Mouse (Mus musculus) liver, embryonic 14.5 days (tissue): Measurements from ENCODE around the gene Actrt2. TPM values are rescaled to one million over a fixed set of nuclear protein-coding genes. Genes with fewer than 3 reads are reported as not detected.

Experiments
- ATAC-seq: fragments of 200-750 bp; cut with Nextera tagmentation; 2 replicates; pipeline ENCODE4 v1.8.0; 2017; ENCODE audit warnings: moderate number of reproducible peaks, mild to moderate bottlenecking, moderate library complexity; ENCODE audit not compliant: insufficient read depth
- DNase-seq, 3 experiments: peaks; one replicate each; pipeline ENCODE4 v3.0.0-alpha.2; 2012 to 2013; ENCODE audit warnings: low read depth in 3 of 3, low spot score in 3 of 3
- H3K27ac ChIP-seq: fragments of 300-500 bp; sonication (generic); 2 replicates; pipeline ENCODE4 v1.5.1; 2014; ENCODE audit warnings: moderate library complexity, mild to moderate bottlenecking, control low read depth, inconsistent platforms
- H3K27me3 ChIP-seq: fragments of 300-500 bp; sonication (generic); 2 replicates; pipeline ENCODE4 v1.6.1; 2014; ENCODE audit warnings: mild to moderate bottlenecking, low read length, moderate library complexity; ENCODE audit not compliant: control insufficient read depth, insufficient read depth
- H3K36me3 ChIP-seq: fragments of 300-500 bp; sonication (generic); replicated peaks from 2 replicates; pipeline ENCODE4 v1.6.1; 2014; ENCODE audit warnings: low read depth; ENCODE audit not compliant: control insufficient read depth, insufficient read depth
- H3K4me1 ChIP-seq, 2 experiments: fragments of 200-500 bp in 1 of 2; fragments of 300-500 bp in 1 of 2; sonication (generic) in 1 of 2; replicated peaks; 2 replicates each; pipeline ENCODE4 v1.6.1; 2012 to 2014; ENCODE audit warnings: antibody characterized with exemption in 1 of 2, inconsistent platforms in 1 of 2, low read length in 1 of 2; ENCODE audit not compliant: control insufficient read depth in 2 of 2, insufficient read depth in 2 of 2
- H3K4me2 ChIP-seq: fragments of 300-500 bp; sonication (generic); 2 replicates; pipeline ENCODE4 v1.6.1; 2014; ENCODE audit warnings: low read depth, mild to moderate bottlenecking, control low read depth, moderate library complexity
- H3K4me3 ChIP-seq, 2 experiments: fragments of 200-500 bp in 1 of 2; fragments of 300-500 bp in 1 of 2; sonication (generic) in 1 of 2; 2 replicates each; pipeline ENCODE4 v1.5.1; 2012 to 2014; ENCODE audit warnings: low read depth in 2 of 2, low read length in 2 of 2, mild to moderate bottlenecking in 2 of 2, control low read depth in 1 of 2, inconsistent platforms in 1 of 2, moderate library complexity in 1 of 2; ENCODE audit not compliant: insufficient read depth in 1 of 2
- H3K9ac ChIP-seq: fragments of 300-500 bp; sonication (generic); replicated peaks from 2 replicates; pipeline ENCODE4 v1.6.1; 2014; ENCODE audit warnings: mild to moderate bottlenecking, control low read depth, moderate library complexity
- H3K9me3 ChIP-seq: fragments of 300-500 bp; sonication (generic); 2 replicates; pipeline ENCODE4 v1.6.1; 2016; ENCODE audit warnings: low read length, mixed read lengths; ENCODE audit not compliant: control insufficient read depth
- CTCF ChIP-seq: IDR thresholded peaks from 2 replicates; pipeline ENCODE4 v1.5.1; 2016; ENCODE audit warnings: antibody characterized with exemption, low read depth, control low read depth
- EP300 ChIP-seq: IDR thresholded peaks from 2 replicates; pipeline ENCODE4 v1.6.1; 2016; ENCODE audit warnings: antibody characterized with exemption, low read depth
- WGBS: fragments of 180-500 bp; shearing (Covaris S2); extraction: QIAGEN DNeasy Blood & Tissue Kit; methylation state at CpG from one replicate; pipeline ENCODE4 v1.1.7; 2014; ENCODE audit not compliant: insufficient replicate concordance; 5-methylcytosine and 5-hydroxymethylcytosine counted together
- polyA plus RNA-seq, 2 experiments: library from polyadenylated mRNA; depleted of rRNA in 1 of 2; stranded (reverse) in 1 of 2; unstranded in 1 of 2; fragments of >200 nt; fragmentation: Nextera tagmentation in 1 of 2; extraction: Ambion mirVana in 1 of 2; gene quantifications; 2 replicates each; pipeline versions ENCODE4 v1.2.1 to v1.2.3; 2012 to 2014

Gene Actrt2
- polyA plus RNA-seq, 2 experiments = not detected

DNA sequence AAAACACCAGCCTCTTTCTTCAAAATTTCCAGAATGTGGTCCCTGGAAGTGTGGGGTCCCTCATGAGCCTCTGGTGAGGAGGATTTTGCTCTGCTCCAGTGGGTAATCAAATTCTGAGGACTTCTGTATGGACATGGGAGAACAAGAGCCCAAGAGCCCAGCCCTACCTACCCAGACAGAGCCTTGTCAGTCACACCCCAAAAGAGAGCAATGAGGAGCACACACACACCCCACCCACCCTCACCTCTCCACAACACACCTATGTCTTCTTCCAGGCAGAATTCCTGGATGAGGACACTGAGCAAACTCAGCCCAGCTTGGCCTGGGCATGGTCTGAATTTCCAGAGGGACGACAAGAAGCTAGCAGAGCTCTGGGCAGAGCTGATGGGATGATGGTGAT, 38.8 kb upstream of the Actrt2 start:
- Histone ChIP-seq H3K9me3 (no peaks in the 10 kb centered on the region), H3K4me1 (no peaks in the 10 kb centered on the region), H3K4me3 (no peak overlapping the region), H3K27me3 (no peaks in the 10 kb centered on the region), H3K36me3 (no peaks in the 10 kb centered on the region), H3K4me2 (no peak overlapping the region), H3K9ac (no peak overlapping the region), H3K27ac (no peak overlapping the region)
- ATAC-seq = no peak
- TF ChIP-seq EP300 = no peak
- 48% methylated on average over 1 of the region's 1 CpGs for WGBS
- no peak for DNase-seq

- no peaks in the 10 kb centered on the region for H3K27me3 ChIP-seq
- no peaks in the 10 kb centered on the region for H3K36me3 ChIP-seq
- no peak for ATAC-seq
- WGBS = 43% methylated on average over 4 of the region's 4 CpGs
- TF ChIP-seq CTCF = no peak
- no peak for TF ChIP-seq EP300
- H3K9me3 ChIP-seq = no peaks in the 10 kb centered on the region
- no peaks in the 10 kb centered on the region for H3K4me1 ChIP-seq
- no peak overlapping the region for H3K4me2 ChIP-seq
- DNase-seq = no peak
- no peak overlapping the region for H3K9ac ChIP-seq
- no peak overlapping the region for H3K27ac ChIP-seq
- H3K4me3 ChIP-seq = no peak overlapping the region
These were observed 38.0 kb upstream of the Actrt2 start for GRCm38 (mm10) chr4:154705681-154706080.

DNA sequence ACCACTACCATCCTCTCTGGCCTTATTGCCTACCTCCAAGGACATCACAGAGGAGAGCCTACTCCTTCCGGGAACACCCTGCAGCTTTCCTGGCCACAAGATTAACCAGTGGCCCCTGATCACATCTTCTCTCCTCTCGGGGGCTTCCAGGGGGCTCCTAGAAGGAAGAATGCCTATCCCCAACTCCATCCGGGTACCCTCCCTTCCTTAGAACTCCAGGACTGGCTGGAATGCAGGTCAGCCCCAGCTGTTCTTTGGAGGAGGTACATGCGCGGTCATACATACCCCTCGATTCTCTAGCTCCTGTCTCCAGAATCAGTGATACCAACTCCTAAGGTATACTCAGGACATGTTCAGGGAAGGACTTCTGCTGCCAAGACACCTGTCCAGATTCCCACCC, 37.4 kb upstream of the Actrt2 start:
- Histone ChIP-seq H3K27me3 (no peaks in the 10 kb centered on the region), H3K4me1 (no peaks in the 10 kb centered on the region), H3K9me3 (no peaks in the 10 kb centered on the region), H3K4me2 (no peak overlapping the region), H3K27ac (no peak overlapping the region), H3K36me3 (no peaks in the 10 kb centered on the region), H3K4me3 (no peak overlapping the region), H3K9ac (no peak overlapping the region)
- no peak for ATAC-seq
- no peak for DNase-seq
- 67% methylated on average over 6 of the region's 6 CpGs for WGBS
- TF ChIP-seq CTCF (no peak), EP300 (no peak)

- Histone ChIP-seq H3K36me3 (no peaks in the 10 kb centered on the region), H3K27me3 (no peaks in the 10 kb centered on the region), H3K9ac (no peak overlapping the region), H3K9me3 (no peaks in the 10 kb centered on the region), H3K4me1 (no peaks in the 10 kb centered on the region), H3K4me2 (no peak overlapping the region), H3K4me3 (no peak overlapping the region), H3K27ac (no peak overlapping the region)
- no peak for ATAC-seq
- WGBS = 51% methylated on average over 7 of the region's 7 CpGs
- no peak for TF ChIP-seq CTCF
- TF ChIP-seq EP300 = no peak
- no peak for DNase-seq
These were observed 36.9 kb upstream of the Actrt2 start for GRCm38 (mm10) chr4:154704591-154704990.

- H3K27me3 ChIP-seq = no peaks in the 10 kb centered on the region
- H3K4me3 ChIP-seq = no peak overlapping the region
- 46% methylated on average over 7 of the region's 7 CpGs for WGBS
- H3K9ac ChIP-seq = no peak overlapping the region
- H3K9me3 ChIP-seq = no peaks in the 10 kb centered on the region
- no peak for TF ChIP-seq CTCF
- no peak for TF ChIP-seq EP300
- no peak for DNase-seq
- no peak for ATAC-seq
- H3K4me1 ChIP-seq = no peaks in the 10 kb centered on the region
- H3K36me3 ChIP-seq = no peaks in the 10 kb centered on the region
- H3K27ac ChIP-seq = no peak overlapping the region
- no peak overlapping the region for H3K4me2 ChIP-seq
These were observed 35.9 kb upstream of the Actrt2 start for GRCm38 (mm10) chr4:154703426-154704070.
